Mouse (Mus musculus): ENCODE measurements around the gene Rab3il1.

DNA sequence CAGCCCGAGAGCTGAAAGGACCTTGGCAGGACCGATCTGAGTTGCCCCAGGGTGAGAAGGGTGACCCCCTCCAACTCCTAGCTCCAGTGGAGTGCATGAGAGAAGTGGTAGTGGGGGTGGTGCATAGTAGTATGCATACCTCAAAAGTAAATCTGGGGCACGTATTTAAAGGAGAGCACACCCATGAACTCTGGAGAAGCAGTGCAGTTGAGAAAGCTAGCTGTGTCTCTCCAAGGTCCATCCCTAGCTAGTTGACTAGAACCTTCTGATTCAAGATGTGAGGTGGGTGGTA is 17.0 kb downstream of the Rab3il1 start:
- TF ChIP-seq ZNF384 (IDR thresholded peaks at IDR 0.05; ENCODE audit: low read depth, low read length) (no peak), HCFC1 (IDR thresholded peaks at IDR 0.05; ENCODE audit: borderline replicate concordance, insufficient read depth, low read length) (no peak), CHD2 (IDR thresholded peaks at IDR 0.05; ENCODE audit: low read depth, low read length) (no peak), MAFK (IDR thresholded peaks at IDR 0.05; ENCODE audit: insufficient read depth, low read depth, low read length) (no peak)
